ENCODE assay signal across 26 mouse cellular contexts in the genomic region with DNA sequence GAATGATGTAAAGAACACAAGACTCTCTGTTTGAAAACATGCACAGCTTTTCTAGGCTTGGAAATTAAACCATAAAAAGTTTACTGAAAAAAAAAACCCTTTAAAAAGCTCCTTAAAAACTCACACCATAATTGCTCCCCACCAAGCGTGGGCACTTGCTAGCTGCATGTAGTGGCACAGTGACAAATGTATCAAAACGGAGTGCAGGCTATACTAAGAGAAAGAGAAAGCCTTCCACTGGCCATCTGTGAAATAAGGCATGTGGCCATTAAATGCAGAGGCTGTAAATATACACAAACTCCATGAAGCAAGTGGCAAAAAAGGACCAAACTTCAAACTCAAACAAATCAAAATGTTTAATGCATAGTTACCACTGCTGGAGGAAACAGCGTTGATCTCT.
DNase-seq lines count a peak whose midpoint lies in the region; ATAC-seq and TF ChIP-seq lines count a peak whose summit lies in the region.
"Had no signal": no experiment of that assay in that cellular context is flagged by ENCODE, and none has a peak within 500 bp of the region (broad histone marks: within the 10 kb centered on the region; RNA-seq: fewer than 3 reads in every experiment).

No protein-coding gene starts in this region.

- H3K4me2 ChIP-seq in stomach, postnatal 0 days (replicated peaks; ENCODE audit: low read depth) = no peak overlapping the region
- no peak overlapping the region for H3K4me2 ChIP-seq in forebrain, embryonic 16.5 days (ENCODE audit: low read length)
- H3K4me2 ChIP-seq: hindbrain, embryonic 12.5 days; liver, embryonic 12.5 days; midbrain, embryonic 11.5 days; neural tube, embryonic 12.5 days had no signal

- H3K9me3 ChIP-seq in stomach, postnatal 0 days (ENCODE audit: control insufficient read depth, low read length) = no peaks in the 10 kb centered on the region
- H3K9me3 ChIP-seq in forebrain, embryonic 16.5 days (ENCODE audit: control insufficient read depth, low read length) = no peaks in the 10 kb centered on the region
- H3K9me3 ChIP-seq: heart, embryonic 10.5 days; hindbrain, embryonic 12.5 days; liver, embryonic 12.5 days; neural tube, embryonic 12.5 days had no signal

- DNase-seq in layer of hippocampus, adult 9-11 months = peak; percentile 38
- no peak for DNase-seq in layer of hippocampus, postnatal 14 days (ENCODE audit: low spot score in 2 of 2)
- peak; percentile 61 to 67 for DNase-seq in right cerebral cortex, adult 2 months (ENCODE audit: low spot score in 2 of 2)
- no peak for DNase-seq in right cerebral cortex, postnatal 4 days
- DNase-seq in left cerebral cortex, postnatal 14 days (ENCODE audit: low spot score in 2 of 2) = peak; percentile 56 to 80
- DNase-seq in telencephalon, adult 2 months (ENCODE audit: low read depth, low spot score) = peak; percentile 70
- DNase-seq in stomach, postnatal 0 days (ENCODE audit: low spot score) = no peak
- DNase-seq: adrenal gland, postnatal 14 days; cerebellum, adult 18-20 months; cerebellum, postnatal 14 days; heart, postnatal 36 days; kidney, adult 8-10 months; kidney, postnatal 4 days; liver, postnatal 0 days; lung, postnatal 36 days; thymus, postnatal 14 days had no signal

- WGBS in stomach, postnatal 0 days = 75% methylated on average over 3 of the region's 3 CpGs
- 67% methylated on average over 3 of the region's 3 CpGs for WGBS in forebrain, embryonic 16.5 days

- ATAC-seq in stomach, postnatal 0 days (ENCODE audit: low FRiP score, low TSS enrichment) = no peak
- ATAC-seq in forebrain, embryonic 16.5 days = no peak
- ATAC-seq: intestine, embryonic 16.5 days; liver, embryonic 12.5 days; liver, postnatal 0 days; midbrain, embryonic 16.5 days had no signal

- no peaks in the 10 kb centered on the region for H3K36me3 ChIP-seq in stomach, postnatal 0 days (ENCODE audit: control insufficient read depth, insufficient read depth, low read length)
- H3K36me3 ChIP-seq in forebrain, embryonic 16.5 days (ENCODE audit: control insufficient read depth, insufficient read depth) = no peaks in the 10 kb centered on the region
- H3K36me3 ChIP-seq: heart, embryonic 10.5 days; hindbrain, embryonic 12.5 days; liver, embryonic 12.5 days; neural tube, embryonic 12.5 days had no signal

- no peak overlapping the region for H3K9ac ChIP-seq in stomach, postnatal 0 days (ENCODE audit: low read length)
- no peak overlapping the region for H3K9ac ChIP-seq in forebrain, embryonic 16.5 days (replicated peaks; ENCODE audit: low read depth, low read length)
- H3K9ac ChIP-seq: hindbrain, embryonic 12.5 days; liver, embryonic 12.5 days; liver, postnatal 0 days; neural tube, embryonic 12.5 days had no signal

- no peak overlapping the region for H3K4me3 ChIP-seq in stomach, postnatal 0 days (ENCODE audit: low read depth, low read length)
- no peak overlapping the region for H3K4me3 ChIP-seq in forebrain, embryonic 16.5 days (replicated peaks; ENCODE audit: low read length)
- H3K4me3 ChIP-seq: erythroblast, embryonic 14.5 days; heart, embryonic 10.5 days; hindbrain, embryonic 12.5 days; liver, embryonic 12.5 days; neural tube, embryonic 12.5 days had no signal

- no peak for TF ChIP-seq CTCF in stomach, postnatal 0 days (IDR thresholded peaks at IDR 0.05; ENCODE audit: low read depth)

- no peaks in the 10 kb centered on the region for H3K4me1 ChIP-seq in stomach, postnatal 0 days (replicated peaks; ENCODE audit: control insufficient read depth, insufficient read depth)
- H3K4me1 ChIP-seq in forebrain, embryonic 16.5 days (replicated peaks; ENCODE audit: control insufficient read depth, insufficient read depth, low read length) = 0 out of 2 replicates have a peak, but pooled peaks cover 4% of the 10 kb centered on the region
- H3K4me1 ChIP-seq: heart, embryonic 10.5 days; neural tube, embryonic 12.5 days had no signal

- no peaks in the 10 kb centered on the region for H3K27me3 ChIP-seq in stomach, postnatal 0 days (ENCODE audit: control insufficient read depth, insufficient read depth, low read length)
- H3K27me3 ChIP-seq in forebrain, embryonic 16.5 days (replicated peaks; ENCODE audit: control insufficient read depth, insufficient read depth, low read length) = no peaks in the 10 kb centered on the region
- H3K27me3 ChIP-seq: hindbrain, embryonic 12.5 days; neural tube, embryonic 12.5 days had no signal

- intact Hi-C loops in left cerebral cortex, postnatal 14 days (cut with DNase I) = no loop called here

- no peak for TF ChIP-seq EP300 in stomach, postnatal 0 days (optimal IDR thresholded peaks at IDR 0.05)

- H3K27ac ChIP-seq in stomach, postnatal 0 days (replicated peaks) = no peak overlapping the region
- no peak overlapping the region for H3K27ac ChIP-seq in forebrain, embryonic 16.5 days (ENCODE audit: low read length)
- H3K27ac ChIP-seq: heart, embryonic 10.5 days; hindbrain, embryonic 12.5 days; kidney, postnatal 0 days; liver, embryonic 12.5 days; neural tube, embryonic 12.5 days had no signal

Comparison
In these comparisons a context has a peak if more than half of its experiments do, and no peak if none do; other contexts are left out.
1. DNase-seq: peak in layer of hippocampus, adult 9-11 months (single experiment), right cerebral cortex, adult 2 months (2 of 2), left cerebral cortex, postnatal 14 days (2 of 2) and telencephalon, adult 2 months (single experiment); none in layer of hippocampus, postnatal 14 days (0 of 2), right cerebral cortex, postnatal 4 days (single experiment) and stomach, postnatal 0 days (single experiment).